8 mouse cellular contexts compared by ENCODE assay signal in genomic region chr17:43801077-43801476, GRCm38 (mm10). TPM values are rescaled to one million over a fixed set of nuclear protein-coding genes. Genes with fewer than 3 reads are reported as not detected.
A peak's percentile ranks its signal among the peaks of the same experiment; 100 is the strongest.
DNase-seq lines count a peak whose midpoint lies in the region; ATAC-seq lines count a peak whose summit lies in the region.

TSS of gene Rcan2 (plus strand) at chr17:43801351.

- H3K9me3 ChIP-seq in hindbrain, embryonic 10.5 days: no peaks in the 10 kb centered on the region
- H3K9me3 ChIP-seq in lung, embryonic 15.5 days: no peaks in the 10 kb centered on the region

- peak within 1 kb of the TSS; percentile 39 for H3K9ac ChIP-seq in lung, embryonic 15.5 days

- WGBS in hindbrain, embryonic 10.5 days: 1% methylated on average over 7 of the region's 7 CpGs
- WGBS in lung, embryonic 15.5 days: 5% methylated on average over 7 of the region's 7 CpGs

- peak within 1 kb of the TSS; percentile 86 for H3K27ac ChIP-seq in hindbrain, embryonic 10.5 days
- no peak within 1 kb of the TSS for H3K27ac ChIP-seq in lung, embryonic 15.5 days

- peaks cover 15% of the 10 kb centered on the region for H3K4me1 ChIP-seq in hindbrain, embryonic 10.5 days (replicated peaks)
- peaks cover 15% of the 10 kb centered on the region; the same call in 1 of the 2 replicates for H3K4me1 ChIP-seq in lung, embryonic 15.5 days

- ATAC-seq in lung, embryonic 15.5 days (ENCODE audit: borderline replicate concordance, extremely low read depth, low FRiP score, low TSS enrichment): peak; percentile 54; the same call in 1 of the 2 replicates

- H3K27me3 ChIP-seq in hindbrain, embryonic 10.5 days (ENCODE audit: insufficient read depth, poor library complexity, severe bottlenecking): peaks cover 28% of the 10 kb centered on the region
- H3K27me3 ChIP-seq in lung, embryonic 15.5 days: peaks cover 25% of the 10 kb centered on the region; the same call in 1 of the 2 replicates

- DNase-seq in R1 (ENCODE audit: low read depth, low spot score): peak; percentile 71
- DNase-seq in cerebellum, adult 9-11 months: peak; percentile 83
- DNase-seq in frontal cortex, postnatal 10 days (ENCODE audit: low spot score in 2 of 2): peak; percentile 22 to 54
- peak; percentile 42 for DNase-seq in hindbrain, embryonic 10.5 days (ENCODE audit: low spot score)
- DNase-seq in layer of hippocampus, postnatal 10 days (ENCODE audit: low spot score in 2 of 2): peak; percentile 37 to 62
- peak; percentile 25 for DNase-seq in ovary, postnatal 14 days (ENCODE audit: low spot score)
- DNase-seq in thymus, postnatal 36 days: peak; percentile 51 to 53

- H3K4me2 ChIP-seq in lung, embryonic 15.5 days: peak within 1 kb of the TSS; percentile 93

- H3K36me3 ChIP-seq in hindbrain, embryonic 10.5 days: no peaks in the 10 kb centered on the region
- no peaks in the 10 kb centered on the region for H3K36me3 ChIP-seq in lung, embryonic 15.5 days

- H3K4me3 ChIP-seq in hindbrain, embryonic 10.5 days: peak within 1 kb of the TSS; percentile 74
- peak within 1 kb of the TSS; percentile 53 for H3K4me3 ChIP-seq in lung, embryonic 15.5 days

RNA-seq across cellular contexts. Expression of gene Rcan2, which starts in this region (rescaled TPM):
- 8.5 and 23.0 TPM in 2 replicates for polyA plus RNA-seq in hindbrain, embryonic 10.5 days (2016; fragmentation: Nextera tagmentation; extraction: Ambion mirVana)
- total RNA-seq in layer of hippocampus, postnatal 10 days (2021): 10 to 100 TPM; 40.2 to 42.5 TPM
- polyA plus RNA-seq in lung, embryonic 15.5 days (2015; fragmentation: Nextera tagmentation; extraction: Ambion mirVana): 5.6 and 6.4 TPM in 2 replicates

Comparison
In these comparisons a context has a peak if more than half of its experiments do, and no peak if none do; other contexts are left out.
1. DNase-seq: peak in every context shown above with its lines; median percentile 83 in cerebellum, adult 9-11 months; 71 in R1; 52 in thymus, postnatal 36 days; 50 in layer of hippocampus, postnatal 10 days; 42 in hindbrain, embryonic 10.5 days; 38 in frontal cortex, postnatal 10 days; 25 in ovary, postnatal 14 days.